Mouse (Mus musculus): ENCODE results near the gene Adam19.

DNA sequence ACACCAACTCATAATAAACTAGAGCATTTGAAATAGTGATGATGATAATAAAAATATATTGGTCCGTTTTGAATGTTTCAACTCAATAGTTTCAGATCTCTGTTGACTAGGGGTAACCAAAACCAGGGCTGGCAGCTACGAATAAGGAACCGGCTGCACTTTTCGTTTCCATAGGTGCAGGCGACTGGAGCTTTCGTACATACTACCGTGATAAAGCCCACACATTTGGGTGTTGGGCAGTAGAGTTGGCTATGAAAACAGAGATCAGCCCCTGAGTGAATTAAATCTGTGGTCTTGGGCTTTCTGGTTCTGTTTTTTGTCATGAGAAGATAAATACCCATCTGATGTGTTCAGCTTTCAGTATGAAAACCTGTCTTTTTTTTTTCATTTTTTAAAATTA is 70.5 kb downstream of the Adam19 start:
- no peak for TF ChIP-seq CTCF (IDR thresholded peaks at IDR 0.05; ENCODE audit: low read depth)
- TF ChIP-seq EP300 (optimal IDR thresholded peaks at IDR 0.05) = no peak
